Mouse (Mus musculus): ENCODE data around the gene Plcxd2.

GRCm38 (mm10) chr16:45940701-45941100, 69.3 kb downstream of the Plcxd2 start:
- no peak for TF ChIP-seq CTCF (IDR thresholded peaks at IDR 0.05; ENCODE audit: borderline replicate concordance, extremely low read depth, insufficient read depth, insufficient read length)
- no peak for TF ChIP-seq POLR2A (IDR thresholded peaks at IDR 0.05; ENCODE audit: borderline replicate concordance, extremely low read depth, insufficient read depth, insufficient read length, poor library complexity, severe bottlenecking)

All from brain, embryonic 14.5 days (tissue).